Mouse (Mus musculus) urinary bladder, postnatal 4 days (tissue): ENCODE results near the gene Pcmtd2.
"Not testable (repeated sequence)": the region's sequence is repeated elsewhere in the genome, so short reads cannot be mapped to it uniquely, and the experiment has no call there.

Experiments used
- DNase-seq, 2 experiments: peaks; one replicate each; pipeline ENCODE4 v3.0.0; 2021 to 2022; ENCODE audit warnings: low spot score in 2 of 2

Pcmtd2 gene

DNA sequence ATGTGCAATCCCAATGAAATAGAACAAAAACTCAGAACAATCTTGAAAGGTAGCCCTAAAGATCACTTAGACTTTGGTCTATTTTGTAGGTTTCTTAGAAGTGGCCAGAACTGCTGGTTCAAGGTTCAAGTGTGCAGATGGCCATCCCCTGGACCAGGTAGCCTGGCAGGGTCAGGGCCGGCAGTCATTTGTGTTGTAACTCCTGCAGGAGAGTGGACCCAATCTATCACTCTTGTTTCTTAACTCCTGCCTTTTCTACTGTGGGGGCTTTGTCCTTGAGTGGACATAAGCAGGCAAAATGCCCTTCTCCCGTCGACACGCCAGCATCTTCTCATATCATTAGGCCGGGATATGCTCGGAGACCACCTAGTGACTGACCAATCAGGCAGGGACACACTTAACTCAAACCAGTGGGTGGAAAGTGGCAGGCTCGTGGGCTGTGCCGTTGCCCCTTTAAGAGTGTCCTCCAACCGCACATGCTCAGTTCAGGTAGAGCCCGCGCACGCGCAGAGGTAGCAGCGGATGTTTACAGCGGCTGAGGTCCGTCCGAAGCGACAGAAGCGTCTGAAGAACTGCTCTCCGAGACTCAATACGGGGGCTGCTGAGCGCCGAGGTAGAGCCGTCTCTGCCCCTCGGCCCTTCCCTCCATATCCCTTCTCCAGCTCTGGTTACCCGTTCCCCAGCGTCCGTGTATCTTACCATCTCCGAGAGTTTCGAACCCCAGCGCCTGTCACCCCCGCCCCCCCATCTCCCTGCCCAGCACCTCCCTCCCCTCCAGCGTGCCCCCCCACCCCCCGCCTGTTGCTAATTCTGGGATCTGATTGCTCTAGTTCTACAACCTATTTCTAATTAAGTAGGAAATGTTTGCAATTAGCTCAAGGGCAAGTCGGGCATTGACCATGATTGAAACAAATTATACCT, at the start of gene Pcmtd2:
Gene Pcmtd2, plus strand, starts transcription at position 483 of the 921 bp plus-strand sequence.
- DNase-seq: peak; percentile 87 to 91

DNA sequence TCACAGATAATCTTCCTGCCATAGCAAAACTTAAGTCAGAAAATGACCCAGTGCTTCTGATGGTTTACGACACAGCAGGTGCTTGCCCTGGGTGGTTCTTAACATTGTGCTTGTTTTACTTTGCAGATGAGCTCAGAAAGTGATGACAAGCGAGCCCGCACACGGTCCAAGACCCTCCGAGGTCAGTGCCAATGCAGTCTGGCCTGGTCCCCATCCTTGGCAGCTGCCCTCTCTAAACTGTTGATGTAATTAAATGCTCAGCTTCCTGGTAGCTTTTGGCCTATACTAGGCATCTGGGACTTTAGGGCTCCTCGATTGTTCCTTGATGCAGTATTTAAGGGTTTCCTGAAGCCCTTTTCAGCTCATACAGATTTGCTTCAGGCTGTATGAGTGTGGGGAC, 48.3 kb upstream of the Pcmtd2 start:
- DNase-seq: no peak

DNA sequence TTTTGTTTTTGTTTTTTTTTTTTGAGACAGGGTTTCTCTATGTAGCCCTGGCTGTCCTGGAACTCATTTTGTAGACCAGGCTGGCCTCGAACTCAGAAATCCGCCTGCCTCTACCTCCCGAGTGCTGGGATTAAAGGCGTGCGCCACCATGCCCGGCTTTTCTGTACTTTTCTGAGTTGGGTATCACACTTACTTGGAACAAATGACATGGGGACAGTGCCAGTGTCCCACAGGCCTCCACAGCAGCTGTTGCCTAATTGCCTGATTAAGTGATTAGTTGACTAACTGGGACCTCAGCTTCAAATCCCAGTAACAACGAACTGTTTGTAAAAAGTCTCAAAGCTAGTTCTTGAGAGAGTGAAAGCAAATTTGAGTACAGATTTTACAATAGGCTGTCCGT, 44.5 kb upstream of the Pcmtd2 start:
- DNase-seq: not testable (repeated sequence)

DNA sequence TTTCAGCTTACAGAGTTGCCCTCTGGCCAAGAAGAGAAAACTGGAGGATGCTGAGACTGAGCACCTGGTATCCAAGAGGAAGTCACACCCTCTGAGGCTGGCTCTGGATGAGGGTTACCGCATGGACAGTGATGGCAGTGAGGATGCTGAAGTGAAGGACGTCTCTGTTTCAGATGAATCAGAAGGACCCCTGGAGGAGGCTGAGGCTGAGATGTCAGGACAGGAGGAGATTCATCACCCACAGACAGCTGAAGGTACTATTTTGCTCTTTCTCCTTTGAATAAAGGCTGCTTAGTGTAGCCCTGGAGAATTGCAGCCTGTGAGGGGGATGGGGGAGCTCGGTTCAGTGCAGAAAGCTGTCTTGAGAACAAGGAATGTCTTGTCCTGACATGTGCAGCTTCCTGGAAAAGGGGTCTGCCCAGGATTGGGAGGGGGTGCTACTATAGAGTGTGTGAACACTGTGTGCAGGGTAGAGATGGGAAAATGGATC, 42.0 kb upstream of the Pcmtd2 start:
- DNase-seq: no peak

DNA sequence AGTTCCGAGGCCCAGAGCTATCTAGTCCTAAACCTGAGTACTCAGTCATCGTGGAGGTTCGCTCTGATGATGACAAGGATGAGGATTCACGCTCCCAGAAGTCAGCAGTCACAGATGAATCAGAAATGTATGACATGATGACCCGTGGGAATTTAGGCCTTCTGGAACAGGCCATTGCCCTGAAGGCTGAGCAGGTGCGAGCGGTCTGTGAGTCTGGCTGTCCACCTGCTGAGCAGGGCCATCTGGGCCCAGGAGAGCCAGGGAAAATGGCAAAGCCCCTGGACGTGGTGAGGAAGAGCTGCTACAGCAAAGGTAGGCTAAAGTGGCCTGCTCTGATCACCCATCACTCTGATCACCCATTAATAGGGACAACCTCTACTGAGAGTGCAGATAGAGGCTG, 40.0 kb upstream of the Pcmtd2 start:
- no peak for DNase-seq

DNA sequence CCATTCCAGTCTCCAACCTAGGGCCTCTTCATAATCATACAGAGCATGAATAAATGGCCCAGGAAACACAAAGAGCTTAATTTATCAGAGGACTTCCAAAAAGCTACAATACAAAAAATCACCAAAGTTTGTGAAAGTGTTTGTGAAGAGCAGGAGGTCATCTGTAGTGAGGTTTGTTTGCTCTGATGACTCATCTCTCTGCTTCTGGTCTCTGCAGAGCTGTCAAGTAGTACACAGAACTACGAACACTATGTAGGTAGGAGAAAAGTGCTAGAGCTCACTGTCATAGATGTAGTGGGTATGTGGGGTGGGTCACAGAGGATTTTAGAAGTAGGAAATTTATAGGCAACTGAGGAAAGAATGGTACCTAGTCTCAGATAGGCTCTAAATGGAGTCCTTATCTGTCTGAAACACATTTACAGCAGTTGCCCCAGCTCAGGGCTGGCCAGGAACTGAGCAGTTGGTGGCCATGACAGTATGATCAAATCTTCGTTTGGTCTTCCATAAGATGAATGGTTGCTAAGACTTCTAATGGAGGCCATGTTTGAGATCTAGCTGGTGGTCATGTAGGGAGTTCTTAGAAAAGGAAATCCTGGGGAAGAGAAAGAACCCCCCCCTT, 8.5 kb upstream of the Pcmtd2 start:
- DNase-seq: no peak

DNA sequence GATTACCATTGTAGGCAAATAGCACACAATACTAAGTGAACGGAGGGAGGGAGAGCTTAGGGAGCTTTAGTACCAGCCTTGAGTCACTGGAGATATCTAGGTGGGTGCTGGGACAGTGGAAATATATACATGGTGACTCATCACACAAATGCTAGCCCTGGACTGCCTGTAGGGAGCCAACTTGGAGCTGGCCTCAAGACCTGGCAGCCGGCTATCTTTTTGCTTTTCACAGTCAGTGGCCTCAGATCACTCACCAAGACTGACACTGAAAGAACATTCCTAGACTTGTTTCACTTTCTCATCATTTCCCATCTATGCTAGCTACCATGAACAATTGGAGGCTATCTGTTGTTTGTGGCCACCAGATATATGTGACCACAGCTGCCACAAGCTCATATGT, 4.9 kb upstream of the Pcmtd2 start:
- DNase-seq: no peak

DNA sequence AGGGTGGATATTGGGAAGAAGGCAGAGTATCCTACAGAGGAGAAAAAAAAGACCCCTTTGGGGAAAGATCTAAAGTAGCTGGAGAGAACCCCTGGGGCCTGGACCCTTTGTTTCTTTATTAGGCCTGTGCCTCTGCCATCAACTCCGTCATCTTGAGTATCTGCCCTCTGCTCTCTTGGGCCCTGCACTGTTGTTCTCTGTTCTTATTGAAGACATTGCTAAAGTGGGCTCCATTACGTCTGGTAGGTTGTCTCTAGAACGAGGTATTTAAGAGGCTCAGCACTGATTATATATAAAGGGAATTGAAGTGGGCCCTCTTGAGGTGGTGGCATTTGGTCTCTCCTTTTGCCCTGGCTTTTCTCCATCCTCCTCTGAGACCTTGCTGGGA, 633 bp downstream of the Pcmtd2 start:
- DNase-seq: no peak

DNA sequence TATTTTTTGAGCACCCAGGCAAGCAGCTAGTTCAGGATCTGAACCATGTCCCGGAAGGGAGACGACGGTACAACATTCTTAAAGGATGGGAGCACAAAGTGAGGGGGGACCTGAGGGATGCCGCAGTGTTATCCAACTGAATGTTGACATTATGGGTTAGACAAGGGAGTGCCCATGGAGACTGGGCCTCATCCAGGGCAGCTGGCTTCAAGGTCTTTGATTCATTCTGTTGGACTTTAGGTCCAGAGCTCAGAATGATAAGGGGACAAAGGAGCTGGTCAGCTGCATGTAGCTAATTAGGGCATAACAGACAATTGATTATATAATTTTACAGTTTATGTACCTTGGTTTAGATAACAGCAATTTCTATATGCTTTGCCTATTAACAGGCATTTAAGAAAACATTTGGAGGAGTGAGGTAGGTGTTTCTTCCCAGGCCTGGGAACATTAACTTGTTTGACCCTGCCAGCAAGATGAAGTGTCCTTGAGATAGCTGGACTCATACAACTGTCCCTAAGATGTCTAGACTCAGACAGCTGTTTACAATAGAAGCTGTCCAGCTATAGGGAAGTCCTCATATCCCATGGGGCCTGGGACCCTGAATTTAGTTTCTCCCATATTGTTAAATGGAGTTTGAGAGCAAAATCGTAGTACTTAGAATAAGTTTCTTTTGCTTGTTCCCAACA, 8.2 kb downstream of the Pcmtd2 start:
- DNase-seq: no peak

DNA sequence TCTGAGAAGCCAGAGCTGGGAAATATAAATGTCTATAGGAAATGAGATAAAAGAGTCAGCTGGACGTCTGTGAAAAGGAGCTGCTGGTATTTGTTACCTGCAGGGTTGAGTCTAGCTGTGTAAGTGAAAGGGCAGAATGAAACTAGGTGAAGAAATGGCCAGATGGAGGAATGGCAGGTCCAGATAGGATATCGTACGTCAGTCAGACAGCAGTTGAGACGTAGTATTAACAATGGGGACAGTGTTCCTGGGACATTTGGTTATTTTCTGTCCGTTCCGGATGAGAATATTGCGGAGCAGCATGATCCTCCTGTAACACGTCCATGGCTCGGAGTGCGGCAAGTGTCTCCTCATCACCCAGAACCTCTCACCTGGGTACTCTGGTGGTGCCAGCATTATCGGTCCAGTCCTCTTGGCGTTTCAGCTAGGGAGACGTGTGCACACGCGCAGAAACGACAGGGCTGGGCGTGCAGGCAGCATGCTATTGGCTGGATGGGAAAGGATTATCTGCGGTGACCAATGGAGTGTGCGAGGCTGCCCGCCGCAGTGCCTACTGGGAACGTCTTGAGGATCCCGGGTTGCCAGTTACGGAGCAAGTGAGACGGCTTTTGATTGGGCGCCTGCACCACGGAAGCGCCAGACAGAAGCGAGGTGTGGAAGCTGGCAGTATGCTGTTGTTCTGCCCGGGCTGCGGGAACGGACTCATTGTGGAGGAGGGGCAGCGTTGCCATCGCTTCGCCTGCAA, 26.3 kb downstream of the Pcmtd2 start, which contains the start of gene Polr3k:
Gene Polr3k, plus strand, starts transcription at position 547 of the 745 bp plus-strand sequence.
- peak; percentile 88 to 89 for DNase-seq

DNA sequence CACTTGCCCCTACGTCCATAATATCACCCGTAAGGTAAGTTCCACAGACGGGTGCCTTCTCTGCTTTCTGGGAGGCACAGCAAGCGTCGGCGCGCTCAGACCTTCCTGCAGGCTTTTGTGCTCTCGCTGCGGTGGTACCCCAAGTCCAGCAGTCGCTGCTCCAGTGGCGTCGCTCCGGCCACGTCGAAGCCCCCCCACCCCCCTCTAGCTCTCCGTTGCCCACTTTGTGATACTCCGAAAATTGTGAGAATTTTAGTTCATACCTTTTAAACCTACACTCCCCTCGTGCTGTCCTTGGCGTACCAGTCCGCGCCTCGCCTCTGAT, 26.8 kb downstream of the Pcmtd2 start:
- DNase-seq: no peak

DNA sequence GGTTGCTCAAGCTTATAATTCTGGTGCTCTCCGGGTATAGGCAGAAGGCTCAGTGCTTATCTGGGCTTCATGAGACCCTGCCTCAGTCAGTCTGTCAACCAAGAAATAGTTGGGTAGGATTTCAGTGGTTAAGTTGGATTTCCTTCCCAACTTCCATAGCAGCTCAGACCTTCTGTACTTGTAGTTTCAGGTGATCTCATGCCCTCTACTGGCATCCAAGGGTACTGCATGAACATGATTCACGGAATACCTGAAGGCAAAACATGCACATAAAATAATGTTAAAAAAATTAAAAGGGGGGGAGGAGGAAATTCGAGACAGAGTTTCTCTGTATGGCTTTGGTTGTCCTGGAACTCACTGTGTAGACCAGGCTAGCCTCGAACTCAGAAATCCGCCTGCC, 29.3 kb downstream of the Pcmtd2 start:
- DNase-seq: peak; percentile 20 to 69

DNA sequence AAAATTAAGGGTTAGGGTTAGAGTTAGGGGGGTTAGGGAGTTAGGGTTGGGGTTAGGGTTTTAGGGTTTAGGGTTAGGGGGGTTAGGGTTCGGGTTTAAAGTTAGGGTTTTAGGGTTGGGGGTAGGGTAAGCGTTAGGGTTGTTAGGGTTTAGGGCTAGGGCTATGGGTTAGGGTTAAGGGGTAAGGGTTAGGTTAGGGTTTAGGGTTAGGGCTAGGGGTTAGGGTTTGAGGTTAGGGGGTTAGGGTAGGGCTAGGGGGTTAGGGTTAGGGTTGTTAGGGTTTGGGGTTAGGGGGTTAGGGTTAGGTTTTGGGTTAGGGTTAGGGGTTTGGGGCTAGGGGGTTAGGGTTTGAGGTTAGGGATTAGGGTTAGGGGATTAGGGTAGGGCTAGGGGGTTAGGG, 33.4 kb downstream of the Pcmtd2 start:
- DNase-seq: no peak

DNA sequence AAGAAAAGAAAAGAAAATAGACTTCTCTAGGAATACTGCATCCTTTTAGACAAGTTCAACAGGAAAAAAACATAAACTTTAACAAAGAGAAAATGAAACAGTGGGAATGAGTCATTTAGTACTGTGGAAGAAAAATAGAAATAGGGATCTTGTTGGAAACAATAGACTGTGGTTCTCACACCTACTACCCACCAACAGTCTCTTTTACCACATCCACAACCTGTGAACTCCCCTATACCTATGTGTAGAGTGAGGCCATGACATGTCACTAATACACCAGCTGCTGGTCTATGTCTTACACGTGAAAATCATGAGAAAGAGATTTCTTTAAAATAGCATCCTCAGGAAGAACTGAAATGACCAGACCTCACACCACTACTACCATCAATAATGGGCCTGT, 41.2 kb downstream of the Pcmtd2 start:
- no peak for DNase-seq

DNA sequence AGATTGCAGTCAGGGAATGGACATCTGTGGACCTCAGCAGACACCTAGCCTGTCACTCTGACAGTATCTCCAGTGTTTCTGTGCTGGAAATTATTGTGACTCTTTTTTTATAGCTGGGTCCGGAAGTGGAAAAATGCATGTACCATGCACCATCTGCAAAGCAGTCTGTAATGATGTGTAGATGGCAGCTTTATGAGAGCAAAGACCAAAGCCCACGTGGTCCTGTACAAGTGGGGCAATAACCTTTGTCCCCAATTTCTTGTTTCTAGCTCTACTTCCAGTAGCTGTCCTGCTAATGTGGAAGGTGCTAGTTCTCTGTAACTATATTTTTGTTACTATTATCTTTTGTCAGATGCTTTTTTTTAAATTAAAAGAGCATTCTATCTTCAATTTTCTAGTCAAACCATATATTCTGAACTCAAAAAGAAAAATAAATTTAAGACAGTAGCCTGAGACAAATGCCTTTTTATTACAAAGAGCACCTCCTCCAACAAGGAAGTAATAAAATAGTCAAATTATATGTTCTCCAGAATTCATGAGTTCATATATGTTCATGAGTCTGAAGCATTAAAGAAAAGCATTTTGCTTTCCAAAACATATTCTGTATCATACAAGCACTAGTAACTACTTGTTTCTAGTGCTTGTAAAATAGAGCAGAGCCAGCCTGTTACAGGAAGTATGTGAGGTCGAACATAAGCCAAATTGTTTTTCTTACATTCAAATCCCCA, 45.5 kb downstream of the Pcmtd2 start:
- DNase-seq: no peak
